Mouse (Mus musculus) heart, adult 2 months (tissue): ENCODE data around the gene Nfrkb.

Experiments
- CTCF ChIP-seq: fragments of 200-600 bp; IDR thresholded peaks from 2 replicates; pipeline ENCODE4 v1.8.1; 2022; ENCODE audit warnings: antibody characterized with exemption, mild to moderate bottlenecking, moderate library complexity
- POLR2A ChIP-seq: fragments of 200-500 bp; IDR thresholded peaks from 2 replicates; pipeline ENCODE4 v1.6.1; 2011; ENCODE audit warnings: mild to moderate bottlenecking, low read depth, low read length, control low read depth; ENCODE audit not compliant: insufficient read depth

GRCm38 (mm10) chr9:31435415-31435814 is 49.4 kb downstream of the Nfrkb start:
- no peak for TF ChIP-seq POLR2A
- TF ChIP-seq CTCF, result no peak
